In the genomic region with DNA sequence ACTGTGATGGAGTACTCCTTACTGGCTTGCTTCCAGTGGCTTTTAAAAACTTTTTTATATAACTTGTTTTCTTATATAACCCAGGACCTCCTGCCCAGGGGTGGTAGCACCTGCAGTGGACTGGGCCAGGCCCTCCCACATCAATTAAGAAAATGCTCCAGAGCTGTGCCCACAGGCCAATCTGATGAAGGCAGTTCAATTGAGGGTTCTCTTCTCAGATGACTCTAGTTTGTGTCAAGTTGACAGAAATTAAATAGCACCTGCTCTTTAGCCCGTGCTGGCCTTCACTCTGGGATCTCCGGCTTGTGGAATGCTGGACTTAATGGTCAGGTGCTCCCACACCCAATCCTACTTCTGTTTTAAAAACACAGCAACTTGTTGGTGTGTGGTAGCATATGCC, we compare ENCODE assay signal across 11 mouse cellular contexts.
"Had no signal": no experiment of that assay in that cellular context is flagged by ENCODE, and none has a peak within 500 bp of the region (broad histone marks: within the 10 kb centered on the region; RNA-seq: fewer than 3 reads in every experiment).

No protein-coding gene starts in this region.

- H3K27ac ChIP-seq: intestine, embryonic 15.5 days; left cerebral cortex, adult 2 months; liver, embryonic 13.5 days had no signal

- H3K9ac ChIP-seq: intestine, embryonic 15.5 days; liver, embryonic 13.5 days had no signal

- H3K9me3 ChIP-seq: intestine, embryonic 15.5 days; liver, embryonic 13.5 days had no signal

- H3K27me3 ChIP-seq: intestine, embryonic 15.5 days; liver, embryonic 13.5 days had no signal

- ATAC-seq: intestine, embryonic 15.5 days had no signal

- H3K4me2 ChIP-seq: intestine, embryonic 15.5 days; liver, embryonic 13.5 days; midbrain, embryonic 11.5 days had no signal

- DNase-seq: layer of hippocampus, postnatal 36 days; liver, embryonic 13.5 days; lung, adult 2 months; lung, postnatal 14 days; lung, postnatal 4 days; midbrain, embryonic 14.5 days; thymus, adult 18-20 months; thymus, postnatal 36 days had no signal

- H3K4me3 ChIP-seq: intestine, embryonic 15.5 days; left cerebral cortex, adult 2 months; liver, embryonic 13.5 days had no signal

- H3K4me1 ChIP-seq: intestine, embryonic 15.5 days; liver, embryonic 13.5 days had no signal
